8 mouse cellular contexts compared by ENCODE assay signal in the genomic region with DNA sequence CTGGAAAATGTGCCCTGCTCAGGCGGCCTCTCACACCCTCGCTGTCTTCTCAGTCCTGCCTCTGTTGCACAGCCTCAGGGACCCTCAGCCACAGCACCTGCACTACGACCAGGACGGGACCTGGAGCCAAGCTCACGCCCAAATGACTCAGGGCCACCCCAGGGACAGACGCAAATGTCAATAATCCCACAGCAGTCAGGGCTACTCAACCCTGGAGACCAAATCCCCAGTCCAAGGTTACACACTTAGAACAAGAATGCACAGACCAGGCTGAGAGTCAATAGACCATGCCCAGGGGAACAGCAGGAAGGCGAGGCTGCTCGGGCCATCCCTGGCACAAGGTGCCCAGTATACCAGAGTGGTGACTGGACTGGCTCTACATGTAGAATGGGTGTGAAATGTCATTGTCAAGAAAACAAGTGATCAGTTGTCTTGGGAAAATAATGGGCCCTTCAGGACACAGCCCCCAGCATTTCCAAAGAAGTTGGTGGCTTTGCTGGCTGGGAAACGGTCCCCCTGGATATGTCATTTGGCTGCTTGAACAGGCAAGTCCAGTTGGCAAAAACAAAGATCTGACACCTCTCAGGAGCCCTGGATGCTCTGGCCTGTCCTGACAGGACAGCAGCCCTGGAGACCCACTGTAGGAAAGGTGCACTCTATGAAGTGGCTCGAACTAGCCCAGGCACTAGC. TPM values are rescaled to one million over a fixed set of nuclear protein-coding genes. Genes with fewer than 3 reads are reported as not detected.
DNase-seq lines count a peak whose midpoint lies in the region; ATAC-seq and TF ChIP-seq lines count a peak whose summit lies in the region.

No protein-coding gene starts in this region.

- 67% methylated on average over 10 of the region's 10 CpGs for WGBS in hindbrain, embryonic 16.5 days
- 70% methylated on average over 10 of the region's 10 CpGs for WGBS in midbrain, postnatal 0 days

- TF ChIP-seq CTCF in midbrain, postnatal 0 days (IDR thresholded peaks at IDR 0.05): no peak

- intact Hi-C loops in left cerebral cortex, postnatal 25 days (cut with DNase I): no loop called here

- H3K27me3 ChIP-seq in hindbrain, embryonic 16.5 days (replicated peaks; ENCODE audit: control insufficient read depth, insufficient read depth, low read length): no peaks in the 10 kb centered on the region
- no peaks in the 10 kb centered on the region for H3K27me3 ChIP-seq in midbrain, postnatal 0 days (ENCODE audit: insufficient read depth, low read length)

- DNase-seq in cerebellum, adult 9-11 months: peak; percentile 24
- no peak for DNase-seq in cerebellum, adult 8-10 months
- peak; percentile 25 to 51 for DNase-seq in lung, adult 18-20 months
- DNase-seq in lung, postnatal 14 days: no peak
- DNase-seq in midbrain, postnatal 0 days (ENCODE audit: low spot score): no peak
- DNase-seq in left cerebral cortex, postnatal 25 days (ENCODE audit: low spot score in 2 of 2): no peak
- no peak for DNase-seq in thymus, adult 18-20 months

- peaks cover 2% of the 10 kb centered on the region for H3K36me3 ChIP-seq in hindbrain, embryonic 16.5 days (ENCODE audit: control insufficient read depth, insufficient read depth, low read length)
- no peaks in the 10 kb centered on the region for H3K36me3 ChIP-seq in midbrain, postnatal 0 days (ENCODE audit: insufficient read depth, low read length)

- peaks cover 60% of the 10 kb centered on the region for H3K4me1 ChIP-seq in hindbrain, embryonic 16.5 days (ENCODE audit: control insufficient read depth, insufficient read depth, low read depth, low read length)
- H3K4me1 ChIP-seq in midbrain, postnatal 0 days (ENCODE audit: insufficient read depth, low read length): peaks cover 25% of the 10 kb centered on the region

- H3K9ac ChIP-seq in hindbrain, embryonic 16.5 days (ENCODE audit: low read depth, low read length): no peak overlapping the region
- no peak overlapping the region for H3K9ac ChIP-seq in midbrain, postnatal 0 days (replicated peaks; ENCODE audit: low read length, poor library complexity, severe bottlenecking)

- H3K4me3 ChIP-seq in hindbrain, embryonic 16.5 days (ENCODE audit: low read length): no peak overlapping the region
- no peak overlapping the region for H3K4me3 ChIP-seq in midbrain, postnatal 0 days (ENCODE audit: low read depth, low read length)

- no peak for ATAC-seq in hindbrain, embryonic 16.5 days
- ATAC-seq in midbrain, postnatal 0 days (ENCODE audit: low FRiP score): no peak

- H3K27ac ChIP-seq in hindbrain, embryonic 16.5 days (ENCODE audit: low read depth, low read length): peak overlapping the region; percentile 51
- H3K27ac ChIP-seq in midbrain, postnatal 0 days (ENCODE audit: low read depth, low read length): 0 out of 2 replicates have a peak overlapping the region, but pooled peaks have one; percentile 8

- peak overlapping the region; percentile 20; the same call in 1 of the 2 replicates for H3K4me2 ChIP-seq in hindbrain, embryonic 16.5 days (ENCODE audit: low read length)
- no peak overlapping the region for H3K4me2 ChIP-seq in midbrain, postnatal 0 days (ENCODE audit: low read depth, low read length, poor library complexity, severe bottlenecking)

- no peaks in the 10 kb centered on the region for H3K9me3 ChIP-seq in hindbrain, embryonic 16.5 days (ENCODE audit: control insufficient read depth, low read length)
- no peaks in the 10 kb centered on the region for H3K9me3 ChIP-seq in midbrain, postnatal 0 days (ENCODE audit: low read length)

RNA-seq across cellular contexts. Expression of a gene that starts 4.8 kb away (rescaled TPM):
- polyA plus RNA-seq in hindbrain, embryonic 16.5 days (2015; fragmentation: Nextera tagmentation; extraction: Ambion mirVana): 481 and 517 TPM in 2 replicates
- 120 and 158 TPM in 2 replicates for total RNA-seq in midbrain, postnatal 0 days (2014; rRNA removed)
- 607 and 619 TPM in 2 replicates for polyA plus RNA-seq in midbrain, postnatal 0 days (2015; fragmentation: Nextera tagmentation; extraction: Ambion mirVana)
- 100 to 1,000 TPM; 328 to 343 TPM for total RNA-seq in left cerebral cortex, postnatal 25 days (2021)

RNA-seq across cellular contexts. Expression of a gene that starts 26.1 kb away (rescaled TPM):
- 26.6 and 29.0 TPM in 2 replicates for polyA plus RNA-seq in hindbrain, embryonic 16.5 days (2015; fragmentation: Nextera tagmentation; extraction: Ambion mirVana)
- total RNA-seq in midbrain, postnatal 0 days (2014; rRNA removed): 21.4 and 22.5 TPM in 2 replicates
- 27.5 and 33.5 TPM in 2 replicates for polyA plus RNA-seq in midbrain, postnatal 0 days (2015; fragmentation: Nextera tagmentation; extraction: Ambion mirVana)
- total RNA-seq in left cerebral cortex, postnatal 25 days (2021): 1 to 10 TPM; 3.9 to 4.1 TPM

RNA-seq across cellular contexts. Expression of a gene that starts 37.1 kb away (rescaled TPM):
- 82.2 and 84.1 TPM in 2 replicates for polyA plus RNA-seq in hindbrain, embryonic 16.5 days (2015; fragmentation: Nextera tagmentation; extraction: Ambion mirVana)
- 90.1 and 100 TPM in 2 replicates for total RNA-seq in midbrain, postnatal 0 days (2014; rRNA removed)
- polyA plus RNA-seq in midbrain, postnatal 0 days (2015; fragmentation: Nextera tagmentation; extraction: Ambion mirVana): 65.2 and 65.9 TPM in 2 replicates
- total RNA-seq in left cerebral cortex, postnatal 25 days (2021): 10 to 100 TPM; 86.1 to 87.2 TPM

RNA-seq across cellular contexts. Expression of a gene that starts 54.8 kb away (rescaled TPM):
- polyA plus RNA-seq in hindbrain, embryonic 16.5 days (2015; fragmentation: Nextera tagmentation; extraction: Ambion mirVana): 45.8 and 46.6 TPM in 2 replicates
- total RNA-seq in midbrain, postnatal 0 days (2014; rRNA removed): 19.8 and 38.4 TPM in 2 replicates
- polyA plus RNA-seq in midbrain, postnatal 0 days (2015; fragmentation: Nextera tagmentation; extraction: Ambion mirVana): 46.2 and 50.0 TPM in 2 replicates
- total RNA-seq in left cerebral cortex, postnatal 25 days (2021): 10 to 100 TPM; 37.0 to 39.7 TPM

Comparison
In these comparisons a context has a peak if more than half of its experiments do, and no peak if none do; other contexts are left out.
1. DNase-seq: peak in cerebellum, adult 9-11 months (single experiment) and lung, adult 18-20 months (2 of 2); none in cerebellum, adult 8-10 months (single experiment), lung, postnatal 14 days (single experiment), midbrain, postnatal 0 days (single experiment), left cerebral cortex, postnatal 25 days (0 of 2) and thymus, adult 18-20 months (0 of 2).